Mouse (Mus musculus): ENCODE results near the gene Rerg.

Rerg gene

GRCm38 (mm10) chr6:137102662-137103179, 67.6 kb downstream of the Rerg start:
- in situ Hi-C loops (cut with MboI; ENCODE audit: low pct_unique_long_range_greater_than_20kb in 1 of 2, low sequenced_read_pairs in 2 of 2, unreplicated experiment in 1 of 2), result no loop called here

- in situ Hi-C loops (cut with MboI; ENCODE audit: low pct_unique_long_range_greater_than_20kb in 1 of 2, low sequenced_read_pairs in 2 of 2, unreplicated experiment in 1 of 2), result no loop called here
Observed at GRCm38 (mm10) chr6:137101886-137102661, 68.2 kb downstream of the Rerg start.

- in situ Hi-C loops (cut with MboI; ENCODE audit: low pct_unique_long_range_greater_than_20kb in 1 of 2, low sequenced_read_pairs in 2 of 2, unreplicated experiment in 1 of 2), result no loop called here
Observed at GRCm38 (mm10) chr6:137100259-137100658, 70.0 kb downstream of the Rerg start.

GRCm38 (mm10) chr6:137098232-137099191, 71.8 kb downstream of the Rerg start:
- in situ Hi-C loops (cut with MboI; ENCODE audit: low pct_unique_long_range_greater_than_20kb in 1 of 2, low sequenced_read_pairs in 2 of 2, unreplicated experiment in 1 of 2), result no loop called here

- in situ Hi-C loops (cut with MboI; ENCODE audit: low pct_unique_long_range_greater_than_20kb in 1 of 2, low sequenced_read_pairs in 2 of 2, unreplicated experiment in 1 of 2), result no loop called here
Observed at GRCm38 (mm10) chr6:137094475-137094874, 75.8 kb downstream of the Rerg start.

- in situ Hi-C loops (cut with MboI; ENCODE audit: low pct_unique_long_range_greater_than_20kb in 1 of 2, low sequenced_read_pairs in 2 of 2, unreplicated experiment in 1 of 2), result no loop called here
Observed at GRCm38 (mm10) chr6:137088469-137088868, 81.8 kb downstream of the Rerg start.

GRCm38 (mm10) chr6:137087956-137088355, 82.3 kb downstream of the Rerg start:
- in situ Hi-C loops (cut with MboI; ENCODE audit: low pct_unique_long_range_greater_than_20kb in 1 of 2, low sequenced_read_pairs in 2 of 2, unreplicated experiment in 1 of 2), result no loop called here

GRCm38 (mm10) chr6:137087470-137087869, 82.8 kb downstream of the Rerg start:
- in situ Hi-C loops (cut with MboI; ENCODE audit: low pct_unique_long_range_greater_than_20kb in 1 of 2, low sequenced_read_pairs in 2 of 2, unreplicated experiment in 1 of 2), result no loop called here

GRCm38 (mm10) chr6:137079701-137080100, 90.6 kb downstream of the Rerg start:
- in situ Hi-C loops (cut with MboI; ENCODE audit: low pct_unique_long_range_greater_than_20kb in 1 of 2, low sequenced_read_pairs in 2 of 2, unreplicated experiment in 1 of 2), result no loop called here

GRCm38 (mm10) chr6:137076731-137077130, 93.6 kb downstream of the Rerg start:
- in situ Hi-C loops (cut with MboI; ENCODE audit: low pct_unique_long_range_greater_than_20kb in 1 of 2, low sequenced_read_pairs in 2 of 2, unreplicated experiment in 1 of 2), result no loop called here

- in situ Hi-C loops (cut with MboI; ENCODE audit: low pct_unique_long_range_greater_than_20kb in 1 of 2, low sequenced_read_pairs in 2 of 2, unreplicated experiment in 1 of 2), result no loop called here
Observed at GRCm38 (mm10) chr6:137076225-137076624, 94.1 kb downstream of the Rerg start.

GRCm38 (mm10) chr6:137072256-137072655, 98.0 kb downstream of the Rerg start:
- in situ Hi-C loops (cut with MboI; ENCODE audit: low pct_unique_long_range_greater_than_20kb in 1 of 2, low sequenced_read_pairs in 2 of 2, unreplicated experiment in 1 of 2), result loop anchor here in 1 of 2 experiments (25.0 kb wide), 1 partner anchor 115 kb away; no protein-coding TSS in a partner anchor

- in situ Hi-C loops (cut with MboI; ENCODE audit: low pct_unique_long_range_greater_than_20kb in 1 of 2, low sequenced_read_pairs in 2 of 2, unreplicated experiment in 1 of 2), result loop anchor here in 1 of 2 experiments (25.0 kb wide), 1 partner anchor 116 kb away; no protein-coding TSS in a partner anchor
Observed at GRCm38 (mm10) chr6:137071466-137071865, 98.8 kb downstream of the Rerg start.

- in situ Hi-C loops (cut with MboI; ENCODE audit: low pct_unique_long_range_greater_than_20kb in 1 of 2, low sequenced_read_pairs in 2 of 2, unreplicated experiment in 1 of 2), result loop anchor here in 1 of 2 experiments (25.0 kb wide), 1 partner anchor 122 kb away; no protein-coding TSS in a partner anchor
Observed at GRCm38 (mm10) chr6:137065506-137065905, 104.8 kb downstream of the Rerg start.

- in situ Hi-C loops (cut with MboI; ENCODE audit: low pct_unique_long_range_greater_than_20kb in 1 of 2, low sequenced_read_pairs in 2 of 2, unreplicated experiment in 1 of 2), result loop anchor here in 1 of 2 experiments (25.0 kb wide), 1 partner anchor 123 kb away; no protein-coding TSS in a partner anchor
Observed at GRCm38 (mm10) chr6:137064786-137065185, 105.5 kb downstream of the Rerg start.

GRCm38 (mm10) chr6:137063239-137063940, 106.9 kb downstream of the Rerg start:
- in situ Hi-C loops (cut with MboI; ENCODE audit: low pct_unique_long_range_greater_than_20kb in 1 of 2, low sequenced_read_pairs in 2 of 2, unreplicated experiment in 1 of 2), result loop anchor here in 1 of 2 experiments (25.0 kb wide), 1 partner anchor 124 kb away; no protein-coding TSS in a partner anchor

- in situ Hi-C loops (cut with MboI; ENCODE audit: low pct_unique_long_range_greater_than_20kb in 1 of 2, low sequenced_read_pairs in 2 of 2, unreplicated experiment in 1 of 2), result loop anchor here in 1 of 2 experiments (25.0 kb wide), 1 partner anchor 125 kb away; no protein-coding TSS in a partner anchor
Observed at GRCm38 (mm10) chr6:137061880-137062531, 108.3 kb downstream of the Rerg start.

Data from mouse embryonic stem cell (cell line).